Mouse (Mus musculus): Measurements from ENCODE around the gene Cmtm5. TPM values are rescaled to one million over a fixed set of nuclear protein-coding genes. Genes with fewer than 3 reads are reported as not detected.

Cmtm5 gene
- polyA plus RNA-seq (2015; fragmentation: Illumina TruSeq; extraction: RNeasy Lipid Tissue Mini Kit (QIAGEN cat#74804); ENCODE audit: insufficient read depth, low read depth, low replicate concordance): 1.1 TPM

GRCm38 (mm10) chr14:54935904-54936830 lies at the start of gene Cmtm5:
Gene Cmtm5, plus strand, starts transcription at chr14:54936261.

GRCm38 (mm10) chr14:54892200-54892599 lies 43.9 kb upstream of the Cmtm5 start, which contains the start of gene Pabpn1:
Gene Pabpn1, plus strand, starts transcription at chr14:54892500.

GRCm38 (mm10) chr14:54912886-54913285 lies 23.2 kb upstream of the Cmtm5 start, which contains the start of gene Slc22a17:
Gene Slc22a17, minus strand, starts transcription at chr14:54913132.

GRCm38 (mm10) chr14:54925349-54926342 lies 10.4 kb upstream of the Cmtm5 start, which contains the start of gene Efs:
Gene Efs, minus strand, starts transcription at chr14:54926126.

GRCm38 (mm10) chr14:54932645-54933150 lies 3.4 kb upstream of the Cmtm5 start, which contains the start of gene Il25:
Gene Il25, plus strand, starts transcription at chr14:54932695.

GRCm38 (mm10) chr14:54966320-54966977 lies 30.4 kb downstream of the Cmtm5 start, which contains the start of gene Myh6:
Gene Myh6, minus strand, starts transcription at chr14:54966927.

GRCm38 (mm10) chr14:54976633-54977032 lies 40.6 kb downstream of the Cmtm5 start, which contains the start of gene Gm17428:
Gene Gm17428, plus strand, starts transcription at chr14:54976933.

Other genes with a start within 250 kb of the Cmtm5 start
- gene Acin1, start 249.3 kb upstream of the Cmtm5 start, polyA plus RNA-seq (2015; fragmentation: Illumina TruSeq; extraction: RNeasy Lipid Tissue Mini Kit (QIAGEN cat#74804); ENCODE audit: insufficient read depth, low read depth, low replicate concordance): 44.3 TPM
- not detected for gene Gm29776, start 237.4 kb upstream of the Cmtm5 start, polyA plus RNA-seq (2015; fragmentation: Illumina TruSeq; extraction: RNeasy Lipid Tissue Mini Kit (QIAGEN cat#74804); ENCODE audit: insufficient read depth, low read depth, low replicate concordance)
- not detected for gene Cebpe, start 224.1 kb upstream of the Cmtm5 start, polyA plus RNA-seq (2015; fragmentation: Illumina TruSeq; extraction: RNeasy Lipid Tissue Mini Kit (QIAGEN cat#74804); ENCODE audit: insufficient read depth, low read depth, low replicate concordance)
- 30.4 TPM for gene Slc7a8, start 154.3 kb upstream of the Cmtm5 start, polyA plus RNA-seq (2015; fragmentation: Illumina TruSeq; extraction: RNeasy Lipid Tissue Mini Kit (QIAGEN cat#74804); ENCODE audit: insufficient read depth, low read depth, low replicate concordance)
- not detected for gene Rnf212b, start 122.1 kb upstream of the Cmtm5 start, polyA plus RNA-seq (2015; fragmentation: Illumina TruSeq; extraction: RNeasy Lipid Tissue Mini Kit (QIAGEN cat#74804); ENCODE audit: insufficient read depth, low read depth, low replicate concordance)
- gene Homez, start 65.3 kb upstream of the Cmtm5 start, polyA plus RNA-seq (2015; fragmentation: Illumina TruSeq; extraction: RNeasy Lipid Tissue Mini Kit (QIAGEN cat#74804); ENCODE audit: insufficient read depth, low read depth, low replicate concordance): 2.0 TPM
- 5.1 TPM for gene Ppp1r3e, start 58.7 kb upstream of the Cmtm5 start, polyA plus RNA-seq (2015; fragmentation: Illumina TruSeq; extraction: RNeasy Lipid Tissue Mini Kit (QIAGEN cat#74804); ENCODE audit: insufficient read depth, low read depth, low replicate concordance)
- 10.9 TPM for gene Bcl2l2, start 52.9 kb upstream of the Cmtm5 start, polyA plus RNA-seq (2015; fragmentation: Illumina TruSeq; extraction: RNeasy Lipid Tissue Mini Kit (QIAGEN cat#74804); ENCODE audit: insufficient read depth, low read depth, low replicate concordance)
- gene Gm20521, start 52.8 kb upstream of the Cmtm5 start, polyA plus RNA-seq (2015; fragmentation: Illumina TruSeq; extraction: RNeasy Lipid Tissue Mini Kit (QIAGEN cat#74804); ENCODE audit: insufficient read depth, low read depth, low replicate concordance): not detected
- 68.9 TPM for gene Pabpn1, start 43.8 kb upstream of the Cmtm5 start, polyA plus RNA-seq (2015; fragmentation: Illumina TruSeq; extraction: RNeasy Lipid Tissue Mini Kit (QIAGEN cat#74804); ENCODE audit: insufficient read depth, low read depth, low replicate concordance)
- 21.4 TPM for gene Slc22a17, start 23.1 kb upstream of the Cmtm5 start, polyA plus RNA-seq (2015; fragmentation: Illumina TruSeq; extraction: RNeasy Lipid Tissue Mini Kit (QIAGEN cat#74804); ENCODE audit: insufficient read depth, low read depth, low replicate concordance)
- gene Efs, start 10.1 kb upstream of the Cmtm5 start, polyA plus RNA-seq (2015; fragmentation: Illumina TruSeq; extraction: RNeasy Lipid Tissue Mini Kit (QIAGEN cat#74804); ENCODE audit: insufficient read depth, low read depth, low replicate concordance): 2.7 TPM
- gene Il25, start 3.6 kb upstream of the Cmtm5 start, polyA plus RNA-seq (2015; fragmentation: Illumina TruSeq; extraction: RNeasy Lipid Tissue Mini Kit (QIAGEN cat#74804); ENCODE audit: insufficient read depth, low read depth, low replicate concordance): not detected
- 1.1 TPM for gene Myh6, start 30.7 kb downstream of the Cmtm5 start, polyA plus RNA-seq (2015; fragmentation: Illumina TruSeq; extraction: RNeasy Lipid Tissue Mini Kit (QIAGEN cat#74804); ENCODE audit: insufficient read depth, low read depth, low replicate concordance)
- not detected for gene Gm17428, start 40.7 kb downstream of the Cmtm5 start, polyA plus RNA-seq (2015; fragmentation: Illumina TruSeq; extraction: RNeasy Lipid Tissue Mini Kit (QIAGEN cat#74804); ENCODE audit: insufficient read depth, low read depth, low replicate concordance)
- gene Myh7, start 58.4 kb downstream of the Cmtm5 start, polyA plus RNA-seq (2015; fragmentation: Illumina TruSeq; extraction: RNeasy Lipid Tissue Mini Kit (QIAGEN cat#74804); ENCODE audit: insufficient read depth, low read depth, low replicate concordance): not detected
- 11.8 TPM for gene Ngdn, start 79.2 kb downstream of the Cmtm5 start, polyA plus RNA-seq (2015; fragmentation: Illumina TruSeq; extraction: RNeasy Lipid Tissue Mini Kit (QIAGEN cat#74804); ENCODE audit: insufficient read depth, low read depth, low replicate concordance)
- gene Zfhx2, start 156.1 kb downstream of the Cmtm5 start, polyA plus RNA-seq (2015; fragmentation: Illumina TruSeq; extraction: RNeasy Lipid Tissue Mini Kit (QIAGEN cat#74804); ENCODE audit: insufficient read depth, low read depth, low replicate concordance): 2.1 TPM
- 4.2 TPM for gene Thtpa, start 158.5 kb downstream of the Cmtm5 start, polyA plus RNA-seq (2015; fragmentation: Illumina TruSeq; extraction: RNeasy Lipid Tissue Mini Kit (QIAGEN cat#74804); ENCODE audit: insufficient read depth, low read depth, low replicate concordance)
- gene Ap1g2, start 170.3 kb downstream of the Cmtm5 start, polyA plus RNA-seq (2015; fragmentation: Illumina TruSeq; extraction: RNeasy Lipid Tissue Mini Kit (QIAGEN cat#74804); ENCODE audit: insufficient read depth, low read depth, low replicate concordance): 24.3 TPM
- 0.72 TPM for gene Jph4, start 180.7 kb downstream of the Cmtm5 start, polyA plus RNA-seq (2015; fragmentation: Illumina TruSeq; extraction: RNeasy Lipid Tissue Mini Kit (QIAGEN cat#74804); ENCODE audit: insufficient read depth, low read depth, low replicate concordance)

Measured in pancreas, adult 10 weeks (tissue).